Mouse (Mus musculus) olfactory bulb, adult 2 months (tissue): ENCODE measurements around the gene Sost.

Source experiments
- CTCF ChIP-seq: fragments of 200-500 bp; IDR thresholded peaks from 2 replicates; pipeline ENCODE4 v1.5.1; 2012; ENCODE audit warnings: low read depth, mild to moderate bottlenecking, low read length, moderate library complexity; ENCODE audit not compliant: insufficient read depth
- POLR2A ChIP-seq: fragments of 200-500 bp; IDR thresholded peaks from 2 replicates; pipeline ENCODE4 v1.6.1; 2012; ENCODE audit warnings: mild to moderate bottlenecking, low read depth, low read length, moderate library complexity; ENCODE audit not compliant: insufficient read depth

GRCm38 (mm10) chr11:101994100-101994499 lies 27.3 kb upstream of the Sost start:
- no peak for TF ChIP-seq CTCF
- no peak for TF ChIP-seq POLR2A
